Mouse (Mus musculus) bone marrow macrophage, adult 2 months (primary cell): Measurements from ENCODE around the gene Mtmr3. TPM values are rescaled to one million over a fixed set of nuclear protein-coding genes. Genes with fewer than 3 reads are reported as not detected.

ENCODE experiments used
- H3K27ac ChIP-seq: 2 replicates; pipeline ENCODE4 v1.5.1; 2012; ENCODE audit warnings: low read depth, low read length; ENCODE audit not compliant: insufficient read depth
- H3K4me1 ChIP-seq: 2 replicates; pipeline ENCODE4 v1.6.1; 2012; ENCODE audit warnings: low read length; ENCODE audit not compliant: control insufficient read depth, insufficient read depth
- H3K4me3 ChIP-seq: 2 replicates; pipeline ENCODE4 v1.5.1; 2012; ENCODE audit warnings: mild to moderate bottlenecking, low read length, moderate library complexity; ENCODE audit not compliant: insufficient read depth
- CTCF ChIP-seq: IDR thresholded peaks from 2 replicates; pipeline ENCODE4 v1.5.1; 2012; ENCODE audit warnings: low read depth, mild to moderate bottlenecking, low read length, moderate library complexity
- POLR2A ChIP-seq: IDR thresholded peaks from 2 replicates; pipeline ENCODE4 v1.6.1; 2012; ENCODE audit warnings: mild to moderate bottlenecking, low read depth, low read length, borderline replicate concordance
- polyA plus RNA-seq: library from polyadenylated mRNA; stranded (reverse); fragments of >200 nt; gene quantifications from 2 replicates; pipeline ENCODE4 v1.2.4, GENCODE M21; 2012; ENCODE audit not compliant: missing spikeins, insufficient read depth, insufficient read length

The Mtmr3 gene
- polyA plus RNA-seq, 1 experiment: 43.5 TPM

DNA sequence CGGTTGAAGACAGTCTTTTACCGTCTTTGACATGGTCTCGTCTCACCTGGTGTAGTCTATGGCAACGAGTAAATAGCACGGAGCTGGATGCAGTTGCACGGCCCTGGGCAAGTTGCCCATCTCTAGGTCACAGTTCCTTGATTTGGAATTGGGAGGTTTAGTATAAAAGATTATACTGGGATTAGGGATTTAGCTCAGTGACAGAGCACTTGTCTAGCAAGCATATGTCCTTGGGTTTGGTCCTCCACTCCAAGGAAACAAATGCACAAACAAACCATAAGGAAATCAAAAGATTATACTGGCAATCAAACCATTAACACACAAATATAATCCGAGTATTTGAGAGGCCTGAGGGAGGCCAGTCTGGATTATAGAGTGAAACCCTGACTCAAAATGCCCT is 33.0 kb upstream of the Mtmr3 start:
- Histone ChIP-seq H3K27ac (no peak overlapping the region), H3K4me3 (no peak overlapping the region), H3K4me1 (peaks cover 3% of the 10 kb centered on the region; the same call in 1 of the 2 replicates)
- TF ChIP-seq POLR2A (no peak), CTCF (no peak)

DNA sequence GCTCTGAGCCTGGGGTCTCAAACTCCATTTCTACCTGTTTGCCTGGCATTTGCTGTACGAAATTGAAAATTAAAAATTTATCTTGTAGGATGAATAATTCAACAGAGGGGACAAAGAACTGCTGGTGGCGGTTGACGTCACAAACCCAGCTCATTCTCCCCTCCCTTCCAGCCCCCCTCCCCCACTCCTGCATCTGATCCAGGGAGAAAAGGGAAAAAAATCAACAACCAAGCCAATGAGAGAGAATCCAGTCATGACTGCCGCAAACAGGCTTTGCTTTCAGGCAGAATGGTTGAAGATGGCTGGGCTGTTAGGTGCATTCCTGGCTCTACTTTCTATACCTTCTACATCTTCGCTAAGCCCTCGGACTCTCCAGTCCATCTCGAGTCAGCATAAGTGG is 31.3 kb upstream of the Mtmr3 start:
- Histone ChIP-seq H3K4me3 (no peak overlapping the region), H3K4me1 (peaks cover 3% of the 10 kb centered on the region; the same call in 1 of the 2 replicates), H3K27ac (no peak overlapping the region)
- TF ChIP-seq POLR2A: no peak
- TF ChIP-seq CTCF: no peak

DNA sequence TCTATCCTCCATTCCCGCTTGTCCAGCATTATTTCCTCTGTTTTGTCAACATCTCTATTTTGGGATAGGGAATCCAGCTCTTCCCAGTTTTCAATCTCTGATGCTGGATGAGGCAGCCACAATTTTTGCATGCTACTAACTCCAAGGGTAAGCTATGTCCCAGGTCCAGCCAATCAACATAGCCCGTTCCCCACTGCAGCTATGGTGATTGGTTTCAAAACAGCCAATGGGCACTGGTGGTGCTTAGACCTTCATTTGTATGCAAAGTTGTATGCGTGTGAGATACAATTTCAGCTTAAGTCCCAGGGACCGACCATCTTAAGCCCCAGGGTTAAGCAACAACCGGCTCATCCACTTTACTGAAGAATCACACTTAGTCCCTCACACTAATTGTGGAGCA is 28.3 kb upstream of the Mtmr3 start:
- Histone ChIP-seq H3K4me3 (no peak overlapping the region), H3K27ac (no peak overlapping the region), H3K4me1 (no peaks in the 10 kb centered on the region)
- no peak for TF ChIP-seq CTCF
- no peak for TF ChIP-seq POLR2A

DNA sequence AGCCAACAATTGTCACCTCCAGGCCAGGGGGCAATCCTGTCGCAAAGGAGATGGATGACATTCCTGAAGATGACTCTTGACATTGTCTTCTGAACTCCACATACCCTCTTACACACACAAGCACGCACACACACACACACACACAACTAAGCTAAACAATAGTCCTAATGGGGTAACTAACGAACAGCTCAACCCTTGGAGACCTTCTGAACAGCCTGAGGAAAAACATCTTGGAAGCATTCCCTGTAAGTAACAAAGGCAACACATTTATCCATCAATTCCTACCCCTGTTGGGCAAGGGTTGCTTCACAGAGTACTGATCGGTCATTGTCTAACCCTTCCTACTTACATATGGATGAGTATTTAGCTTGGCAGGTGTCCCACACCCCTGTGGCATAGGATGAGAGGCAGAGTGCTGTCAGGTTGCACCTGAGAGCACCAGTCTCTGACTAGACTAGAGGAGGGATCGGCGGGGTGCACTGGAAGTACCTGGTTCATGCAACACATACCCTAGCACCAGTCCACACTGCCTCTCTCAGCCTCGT is 27.9 kb upstream of the Mtmr3 start:
- H3K4me3 ChIP-seq: no peak overlapping the region
- no peaks in the 10 kb centered on the region for H3K4me1 ChIP-seq
- TF ChIP-seq POLR2A (no peak), CTCF (no peak)
- H3K27ac ChIP-seq: no peak overlapping the region

DNA sequence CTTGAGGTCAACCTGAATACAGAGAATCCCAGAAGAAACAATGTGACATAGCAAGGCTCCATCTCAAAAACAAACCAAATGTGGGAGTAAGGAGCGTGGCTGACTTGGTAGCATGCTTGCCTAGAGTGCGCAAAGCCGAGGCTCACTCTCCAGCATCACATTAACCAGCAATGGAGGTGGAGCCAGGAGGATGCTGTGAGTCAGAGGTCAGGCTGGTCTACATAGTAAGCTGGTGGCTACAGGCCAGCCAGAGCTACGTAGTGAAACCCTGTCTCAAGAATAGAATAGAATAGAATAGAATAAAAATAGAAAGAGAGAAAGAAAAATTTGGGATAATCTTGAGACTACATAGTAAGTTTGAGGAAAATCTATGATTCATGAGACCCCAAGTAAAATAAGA is 27.2 kb upstream of the Mtmr3 start:
- no peak for TF ChIP-seq CTCF
- no peak for TF ChIP-seq POLR2A
- Histone ChIP-seq H3K4me3 (no peak overlapping the region), H3K27ac (no peak overlapping the region), H3K4me1 (no peaks in the 10 kb centered on the region)

DNA sequence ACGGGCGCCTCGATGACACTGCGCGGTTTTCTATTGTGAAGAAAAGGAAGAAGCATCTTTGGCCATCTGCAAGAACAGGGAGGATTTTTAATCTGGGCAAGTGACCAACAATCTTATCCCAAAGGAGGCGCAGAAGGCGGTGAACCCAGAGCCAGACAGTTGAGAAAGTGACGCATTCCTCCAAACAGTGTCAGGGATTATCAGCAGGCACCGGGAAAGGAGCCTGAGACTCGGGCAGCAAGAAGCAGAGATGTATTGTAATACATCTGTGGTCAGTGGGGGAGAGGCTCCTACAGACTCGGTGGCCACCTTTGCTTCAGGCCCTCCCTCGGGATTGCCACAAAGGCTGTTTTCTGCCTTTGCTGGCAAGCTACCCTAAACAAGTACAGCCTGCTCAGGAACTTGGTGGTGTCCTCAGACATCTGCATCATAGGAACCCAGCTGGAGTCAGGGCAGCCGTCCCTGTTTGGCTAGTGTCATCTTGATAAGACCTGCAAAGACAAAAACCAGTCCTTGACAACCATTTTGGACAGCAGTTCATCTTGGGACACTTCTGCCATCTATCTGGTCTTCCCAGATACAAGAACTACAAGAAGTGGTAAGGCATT is 25.9 kb upstream of the Mtmr3 start:
- Histone ChIP-seq H3K4me3 (no peak overlapping the region), H3K27ac (no peak overlapping the region), H3K4me1 (no peaks in the 10 kb centered on the region)
- TF ChIP-seq POLR2A: no peak
- no peak for TF ChIP-seq CTCF

DNA sequence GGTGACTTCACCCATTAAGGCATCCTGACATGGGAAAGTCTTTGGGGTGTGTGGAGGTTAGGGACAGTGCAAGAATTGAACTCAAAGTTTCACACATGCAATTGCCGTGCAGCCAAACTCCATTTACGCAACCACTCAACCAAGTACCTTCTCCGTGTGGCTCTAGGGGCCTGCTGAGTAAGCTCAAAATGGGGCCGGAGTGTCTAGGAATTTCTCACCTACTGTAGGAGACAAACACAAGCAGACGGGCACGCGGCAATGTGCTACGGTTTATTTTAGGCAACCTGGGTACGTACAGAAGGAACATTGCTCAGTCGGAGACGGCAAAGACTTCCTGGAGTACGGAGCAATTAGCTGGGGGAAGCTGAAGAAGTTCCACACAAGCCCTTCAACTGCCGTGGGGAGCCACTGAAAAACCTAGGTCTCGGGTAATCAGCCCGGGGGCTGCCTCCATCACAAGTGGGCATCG is 25.4 kb upstream of the Mtmr3 start, which contains the start of gene Gm11032:
Gene Gm11032, plus strand, starts transcription at position 51 of the 469 bp plus-strand sequence.
- no peaks in the 10 kb centered on the region for H3K4me1 ChIP-seq
- no peak within 1 kb of the TSS for H3K27ac ChIP-seq
- TF ChIP-seq CTCF (no peak), POLR2A (no peak)
- no peak within 1 kb of the TSS for H3K4me3 ChIP-seq

DNA sequence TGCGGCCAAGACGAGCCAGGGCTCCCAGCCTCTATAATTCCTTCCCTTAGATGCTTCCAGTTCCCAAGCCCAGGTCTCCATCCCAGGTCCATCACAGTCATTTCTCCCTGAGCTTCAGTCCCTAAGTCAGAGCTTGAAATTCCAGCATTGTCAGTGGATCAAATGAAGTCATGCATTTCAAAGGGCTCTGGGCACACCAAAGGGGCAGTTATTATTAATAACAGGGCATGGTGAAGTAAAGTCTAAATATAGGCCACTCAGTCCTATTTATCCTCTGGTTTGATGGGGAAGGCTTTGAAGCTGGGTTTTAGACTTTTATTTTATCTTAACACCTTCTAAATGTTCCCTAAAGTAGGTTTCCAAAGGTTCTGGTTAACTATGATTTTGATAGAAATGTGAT is 17.2 kb upstream of the Mtmr3 start:
- TF ChIP-seq CTCF (no peak), POLR2A (no peak)
- Histone ChIP-seq H3K4me1 (no peaks in the 10 kb centered on the region), H3K27ac (no peak overlapping the region), H3K4me3 (no peak overlapping the region)

DNA sequence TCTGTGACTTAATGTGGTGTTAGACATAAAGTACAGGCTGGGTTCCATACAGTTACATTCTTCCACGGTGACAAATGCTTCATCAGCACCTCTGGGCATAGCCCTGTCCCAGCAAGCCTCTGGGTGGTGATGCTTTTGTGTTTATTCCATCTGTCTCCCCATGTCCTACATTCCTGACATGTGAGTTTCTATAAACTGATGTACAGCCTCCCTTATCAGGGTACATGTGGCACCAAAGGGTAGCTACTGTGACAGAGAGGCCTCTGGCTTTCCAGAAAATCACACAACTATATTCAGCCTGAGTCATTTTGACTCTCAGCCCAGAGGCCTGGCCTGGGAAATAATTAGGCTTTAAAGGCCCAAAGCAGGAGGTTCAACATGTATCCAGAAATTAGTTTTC is 11.9 kb upstream of the Mtmr3 start:
- H3K4me1 ChIP-seq: peaks cover 12% of the 10 kb centered on the region
- no peak overlapping the region for H3K4me3 ChIP-seq
- no peak overlapping the region for H3K27ac ChIP-seq
- TF ChIP-seq CTCF (no peak), POLR2A (no peak)

DNA sequence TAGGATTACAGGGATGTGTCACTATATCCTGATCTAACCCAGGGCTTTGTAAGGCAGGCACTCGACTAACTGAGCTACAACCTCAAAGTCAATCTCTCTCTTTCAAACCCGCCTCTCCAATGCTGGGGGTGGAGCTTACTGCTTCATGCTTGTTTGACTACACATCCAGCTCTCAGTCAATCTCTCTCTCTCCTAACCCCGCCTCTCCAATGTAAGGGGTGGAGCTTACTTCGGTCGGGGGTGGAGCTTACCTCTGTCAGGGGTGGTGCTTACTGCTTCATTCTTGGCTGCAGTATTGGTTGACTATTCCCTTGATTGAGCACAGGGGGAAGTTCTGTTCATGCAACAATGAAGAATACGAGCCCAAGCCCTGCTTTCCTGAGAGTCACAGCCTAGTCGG is 10.8 kb upstream of the Mtmr3 start:
- H3K27ac ChIP-seq: no peak overlapping the region
- H3K4me1 ChIP-seq: peaks cover 12% of the 10 kb centered on the region
- H3K4me3 ChIP-seq: no peak overlapping the region
- TF ChIP-seq CTCF: no peak
- TF ChIP-seq POLR2A: no peak

DNA sequence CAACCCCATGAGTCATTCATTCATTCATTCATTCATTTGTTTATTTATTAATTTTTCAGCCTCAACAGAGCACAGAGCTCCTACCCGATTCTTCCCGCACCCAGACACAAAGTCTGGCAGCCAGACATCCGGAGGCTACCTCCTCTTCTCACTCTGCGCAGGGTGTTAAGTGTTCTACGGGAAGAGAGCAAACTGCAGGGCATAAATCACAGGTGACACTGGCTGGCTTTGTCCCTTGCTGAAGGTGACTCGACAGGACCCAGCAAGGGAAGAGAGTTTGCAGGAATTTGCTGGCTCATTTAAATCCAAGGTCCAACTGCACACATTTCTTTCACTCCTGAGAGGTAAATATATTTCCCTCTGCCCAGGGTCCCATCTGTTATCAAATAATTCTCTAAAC is 9.8 kb upstream of the Mtmr3 start:
- Histone ChIP-seq H3K4me1 (peaks cover 17% of the 10 kb centered on the region), H3K4me3 (no peak overlapping the region), H3K27ac (no peak overlapping the region)
- no peak for TF ChIP-seq POLR2A
- no peak for TF ChIP-seq CTCF
